Mouse (Mus musculus): ENCODE measurements around the gene Syngr1. TPM values are rescaled to one million over a fixed set of nuclear protein-coding genes. Genes with fewer than 3 reads are reported as not detected.

Gene Syngr1
- total and polyA plus RNA-seq, 3 experiments: 105 to 115 TPM; not detected in 1

DNA sequence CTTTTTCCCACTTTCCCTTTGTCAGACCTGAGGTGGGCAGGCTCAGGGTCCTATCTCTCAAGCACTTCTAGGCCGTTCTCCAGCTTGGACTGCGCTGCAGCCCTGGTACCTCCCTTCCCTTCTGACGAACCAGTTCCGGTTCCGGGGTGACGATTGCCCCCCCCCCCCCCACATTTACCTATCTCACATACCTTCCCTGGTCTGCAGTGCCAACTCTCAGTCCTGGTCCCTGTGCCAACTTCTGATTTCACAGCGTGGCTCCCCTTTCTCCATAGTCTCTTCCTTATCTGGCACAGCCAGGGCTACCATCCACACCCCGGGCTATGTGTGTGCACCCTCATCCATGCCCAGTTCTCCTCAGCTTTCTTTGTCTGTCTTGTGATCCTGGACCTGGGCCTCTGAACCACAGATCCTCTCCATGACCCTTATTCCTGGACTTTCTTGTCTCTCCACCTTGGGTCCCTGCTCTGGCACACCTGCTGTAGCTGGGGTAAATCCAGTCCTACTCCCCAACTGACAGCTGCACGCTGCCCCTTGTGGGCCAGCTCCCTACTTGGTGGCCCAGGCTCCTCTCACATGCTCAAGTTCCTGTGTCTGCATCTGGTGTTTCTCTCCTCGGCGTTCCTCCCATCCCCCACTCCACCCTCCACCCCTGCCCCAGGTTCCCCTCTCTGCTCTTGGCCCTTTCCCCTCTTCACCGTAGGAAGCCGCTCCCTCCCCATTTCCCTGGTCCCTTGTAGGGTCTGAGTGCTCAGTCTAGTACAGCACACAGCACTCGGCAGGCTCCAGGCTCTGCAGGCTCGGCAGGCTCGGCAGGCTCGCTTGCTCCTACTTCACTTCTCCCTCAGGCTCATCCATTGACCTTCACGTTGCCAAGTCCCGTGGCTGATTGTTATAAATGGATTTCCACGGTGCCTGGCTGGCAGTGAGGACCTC is 6.1 kb downstream of the Syngr1 start (continued):
- TF ChIP-seq POLR2AphosphoS2 (IDR thresholded peaks at IDR 0.05; ENCODE audit: low read length) (no peak), RCOR1 (IDR thresholded peaks at IDR 0.05; ENCODE audit: low read depth, low read length) (peak; percentile 65; the same call in 1 of the 2 replicates), TAL1 (IDR thresholded peaks at IDR 0.05; ENCODE audit: low read length) (peak; percentile 83), USF1 (IDR thresholded peaks at IDR 0.05; ENCODE audit: low read depth, low read length) (no peak), POLR2AphosphoS5 (IDR thresholded peaks at IDR 0.05; ENCODE audit: borderline replicate concordance, low read depth, low read length) (no peak), KAT2A (conservative IDR thresholded peaks at IDR 0.05; ENCODE audit: low read depth, low read length) (no peak), NRF1 (IDR thresholded peaks at IDR 0.05; ENCODE audit: insufficient read depth, low read depth, low read length, poor library complexity, severe bottlenecking) (no peak), MYC (IDR thresholded peaks at IDR 0.05; ENCODE audit: low read depth, low read length) (peak; percentile 35; the same call in 1 of the 2 replicates), ZNF384 (IDR thresholded peaks at IDR 0.05; ENCODE audit: low read depth, low read length) (no peak), HCFC1 (IDR thresholded peaks at IDR 0.05; ENCODE audit: low read depth, low read length) (peak; percentile 58; the same call in 1 of the 2 replicates), TCF12 (IDR thresholded peaks at IDR 0.05; ENCODE audit: low read depth, low read length) (peak; percentile 50; the same call in 1 of the 2 replicates)

GRCm38 (mm10) chr15:80097999-80098461 is 6.9 kb downstream of the Syngr1 start:
- H3K9ac ChIP-seq (ENCODE audit: control insufficient read depth, low read depth, low read length, poor library complexity, severe bottlenecking): peak overlapping the region; percentile 55
- no peak overlapping the region; a peak in 1 of 4 replicates for H3K4me3 ChIP-seq (ENCODE audit: control insufficient read depth in 1 of 2, insufficient read depth in 1 of 2, low read depth in 2 of 2, low read length in 2 of 2)
- H3K9me3 ChIP-seq (replicated peaks; ENCODE audit: insufficient read depth, low read length): no peaks in the 10 kb centered on the region
- peaks cover 0 to 20% of the 10 kb centered on the region in 2 experiments; a peak in 2 of 4 replicates for H3K36me3 ChIP-seq (ENCODE audit: control insufficient read depth in 1 of 2, insufficient read depth in 2 of 2, low read length in 2 of 2)
- DNase-seq (ENCODE audit: low read depth, low spot score): peak; percentile 73
- no peaks in the 10 kb centered on the region for H3K27me3 ChIP-seq (ENCODE audit: control insufficient read depth in 1 of 2, insufficient read depth in 2 of 2, low read length in 2 of 2)
- H3K79me2 ChIP-seq (ENCODE audit: control insufficient read depth, insufficient read depth, low read length, poor library complexity): peaks cover 13% of the 10 kb centered on the region
- peaks cover 11 to 27% of the 10 kb centered on the region in 2 experiments; a peak in 3 of 4 replicates for H3K4me1 ChIP-seq (ENCODE audit: control insufficient read depth in 1 of 2, insufficient read depth in 2 of 2, low read length in 2 of 2)
- H3K27ac ChIP-seq (ENCODE audit: control insufficient read depth, low read depth, low read length): peak overlapping the region; percentile 87
- TF ChIP-seq TAL1 (IDR thresholded peaks at IDR 0.05; ENCODE audit: low read length) (no peak), UBTF (IDR thresholded peaks at IDR 0.05; ENCODE audit: borderline replicate concordance, insufficient read depth, low read depth, low read length) (no peak), SIN3A (IDR thresholded peaks at IDR 0.05; ENCODE audit: low read length) (0 out of 2 replicates have a peak, but pooled peaks have one; percentile 37), ZMIZ1 (IDR thresholded peaks at IDR 0.05; ENCODE audit: low read depth, low read length) (no peak), JUND (IDR thresholded peaks at IDR 0.05; ENCODE audit: low read depth, low read length) (no peak), MAX (IDR thresholded peaks at IDR 0.05; ENCODE audit: low read length) (no peak), POLR2A (IDR thresholded peaks at IDR 0.05; ENCODE audit: control insufficient read depth in 1 of 2, insufficient read depth in 1 of 2, low read depth in 1 of 2, low read length in 2 of 2, poor library complexity in 1 of 2) (peak in 1 of 2 experiments; percentile 52; a peak in 1 of 4 replicates), CHD2 (IDR thresholded peaks at IDR 0.05; ENCODE audit: low read length) (no peak), HCFC1 (IDR thresholded peaks at IDR 0.05; ENCODE audit: low read depth, low read length) (no peak), BHLHE40 (IDR thresholded peaks at IDR 0.05; ENCODE audit: borderline replicate concordance, low read depth, low read length) (no peak), ETS1 (IDR thresholded peaks at IDR 0.05; ENCODE audit: low read depth, low read length) (no peak), MXI1 (IDR thresholded peaks at IDR 0.05; ENCODE audit: low read depth, low read length) (no peak), TBP (IDR thresholded peaks at IDR 0.05; ENCODE audit: low read depth, low read length) (peak; percentile 57), GATA1 (IDR thresholded peaks at IDR 0.05; ENCODE audit: low read depth, low read length) (peak; percentile 63), ZC3H11A (IDR thresholded peaks at IDR 0.05; ENCODE audit: low read depth, low read length) (no peak), RCOR1 (IDR thresholded peaks at IDR 0.05; ENCODE audit: low read depth, low read length) (no peak), ZKSCAN1 (IDR thresholded peaks at IDR 0.05; ENCODE audit: low read depth, low read length) (no peak), SMC3 (IDR thresholded peaks at IDR 0.05; ENCODE audit: low read depth, low read length) (no peak), RAD21 (IDR thresholded peaks at IDR 0.05; ENCODE audit: low read depth, low read length) (no peak), CTCF (IDR thresholded peaks at IDR 0.05 in 2 of 3, conservative IDR thresholded peaks at IDR 0.05 in 1 of 3; ENCODE audit: control insufficient read depth in 1 of 3, insufficient read depth in 1 of 3, low read depth in 2 of 3, low read length in 3 of 3, poor library complexity in 1 of 3, severe bottlenecking in 1 of 3) (no peak), EP300 (IDR thresholded peaks at IDR 0.05; ENCODE audit: low read depth in 1 of 2, low read length in 2 of 2) (no peak), TCF12 (IDR thresholded peaks at IDR 0.05; ENCODE audit: low read depth, low read length) (no peak), USF2 (IDR thresholded peaks at IDR 0.05; ENCODE audit: borderline replicate concordance in 1 of 2, insufficient read depth in 1 of 2, low read depth in 1 of 2, low read length in 2 of 2) (no peak), NELFE (IDR thresholded peaks at IDR 0.05; ENCODE audit: low read depth, low read length) (no peak), ZNF384 (IDR thresholded peaks at IDR 0.05; ENCODE audit: low read depth, low read length) (no peak), POLR2AphosphoS5 (IDR thresholded peaks at IDR 0.05; ENCODE audit: borderline replicate concordance, low read depth, low read length) (no peak), NRF1 (IDR thresholded peaks at IDR 0.05; ENCODE audit: insufficient read depth, low read depth, low read length, poor library complexity, severe bottlenecking) (no peak)

Measured in MEL (cell line).